Mouse (Mus musculus): ENCODE measurements around the gene Eps15.

DNA sequence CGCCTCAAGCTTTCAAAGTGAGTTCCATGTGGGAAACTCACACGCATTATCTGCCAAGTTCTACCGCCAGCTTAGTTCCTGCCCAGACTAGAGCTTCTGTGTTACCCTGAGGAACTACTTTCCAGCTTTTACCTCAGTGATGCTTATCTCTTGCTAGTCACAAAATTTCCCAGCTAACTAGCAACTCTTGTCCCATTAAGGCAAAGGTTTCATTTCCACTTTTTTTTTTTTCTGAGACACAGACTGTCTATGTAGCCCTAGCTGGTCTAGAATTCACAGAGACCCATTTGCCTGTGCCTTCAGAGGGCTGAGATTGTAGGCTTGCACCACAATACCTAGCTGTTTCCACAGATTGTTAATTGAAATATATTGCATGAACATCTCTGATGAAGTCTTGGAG, 12.6 kb upstream of the Eps15 start:
- no peak for TF ChIP-seq POLR2A (IDR thresholded peaks at IDR 0.05; ENCODE audit: insufficient read length, low read depth)
- no peak for TF ChIP-seq MYOG (IDR thresholded peaks at IDR 0.05; ENCODE audit: control insufficient read depth in 1 of 3, insufficient read depth in 1 of 3, insufficient read length in 2 of 3, low read depth in 2 of 3)
- TF ChIP-seq SRF (IDR thresholded peaks at IDR 0.05; ENCODE audit: control insufficient read depth, insufficient read length, low read depth), result no peak
- TF ChIP-seq MAX (IDR thresholded peaks at IDR 0.05; ENCODE audit: low read depth), result no peak
- no peak for TF ChIP-seq USF1 (IDR thresholded peaks at IDR 0.05; ENCODE audit: low read depth)
- TF ChIP-seq POLR2AphosphoS2 (IDR thresholded peaks at IDR 0.05; ENCODE audit: insufficient read length, low read depth), result no peak
- TF ChIP-seq MYOD1 (IDR thresholded peaks at IDR 0.05; ENCODE audit: control insufficient read depth in 1 of 3, insufficient read length in 2 of 3, low read depth in 2 of 3), result no peak
- TF ChIP-seq E2F4 (IDR thresholded peaks at IDR 0.05; ENCODE audit: insufficient read depth), result no peak

Measured in myocyte (in vitro differentiated cells).